Mouse (Mus musculus) urinary bladder, postnatal 14 days (tissue): ENCODE data around the gene Morc2a.

Source experiments
- DNase-seq: peaks from one replicate; pipeline ENCODE4 v3.0.0; 2021; ENCODE audit warnings: low spot score

Gene Morc2a

GRCm38 (mm10) chr11:3738778-3739177 is 89.8 kb downstream of the Morc2a start:
- DNase-seq = no peak
